Mouse (Mus musculus): ENCODE measurements around the gene Gm32802.
"Not testable (repeated sequence)": the region's sequence is repeated elsewhere in the genome, so short reads cannot be mapped to it uniquely, and the experiment has no call there.

- not testable (repeated sequence) for TF ChIP-seq TAL1, GATA1 (IDR thresholded peaks at IDR 0.05; ENCODE audit: low read length)
Observed at GRCm38 (mm10) chr10:118258388-118258787, at the start of gene Gm32802.

All from erythroblast, embryonic 14.5 days (primary cell).